Mouse (Mus musculus): ENCODE data around the gene Dnmbp.

DNA sequence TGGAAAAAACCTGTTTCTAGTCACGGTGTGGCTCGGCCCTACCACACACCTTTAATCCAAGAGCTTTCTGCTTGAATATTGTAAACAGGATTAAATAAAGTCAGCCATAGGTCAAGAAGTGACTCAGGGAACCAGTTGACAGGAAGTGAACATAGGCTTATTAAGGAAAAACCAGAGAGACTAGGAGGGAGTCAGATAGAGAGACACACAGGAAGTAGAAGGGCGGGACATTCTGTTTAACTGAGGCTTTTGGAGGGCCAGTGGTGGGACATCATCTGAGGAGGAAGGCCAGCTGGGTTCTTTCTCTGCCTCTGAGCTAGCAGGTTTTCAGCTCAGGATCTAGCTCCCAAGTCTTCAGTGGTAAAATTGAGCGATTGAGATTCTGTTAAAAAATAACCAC, 20.1 kb downstream of the Dnmbp start:
- TF ChIP-seq CTCF (conservative IDR thresholded peaks at IDR 0.05; ENCODE audit: insufficient read depth, insufficient read length, low read depth, low read length) (no peak), POLR2A (IDR thresholded peaks at IDR 0.05; ENCODE audit: low read depth, low read length) (no peak)
